Mouse (Mus musculus): ENCODE results near the gene Wls. TPM values are rescaled to one million over a fixed set of nuclear protein-coding genes. Genes with fewer than 3 reads are reported as not detected.

The Wls gene
- polyA plus RNA-seq, 1 experiment, result 6.9 TPM

DNA sequence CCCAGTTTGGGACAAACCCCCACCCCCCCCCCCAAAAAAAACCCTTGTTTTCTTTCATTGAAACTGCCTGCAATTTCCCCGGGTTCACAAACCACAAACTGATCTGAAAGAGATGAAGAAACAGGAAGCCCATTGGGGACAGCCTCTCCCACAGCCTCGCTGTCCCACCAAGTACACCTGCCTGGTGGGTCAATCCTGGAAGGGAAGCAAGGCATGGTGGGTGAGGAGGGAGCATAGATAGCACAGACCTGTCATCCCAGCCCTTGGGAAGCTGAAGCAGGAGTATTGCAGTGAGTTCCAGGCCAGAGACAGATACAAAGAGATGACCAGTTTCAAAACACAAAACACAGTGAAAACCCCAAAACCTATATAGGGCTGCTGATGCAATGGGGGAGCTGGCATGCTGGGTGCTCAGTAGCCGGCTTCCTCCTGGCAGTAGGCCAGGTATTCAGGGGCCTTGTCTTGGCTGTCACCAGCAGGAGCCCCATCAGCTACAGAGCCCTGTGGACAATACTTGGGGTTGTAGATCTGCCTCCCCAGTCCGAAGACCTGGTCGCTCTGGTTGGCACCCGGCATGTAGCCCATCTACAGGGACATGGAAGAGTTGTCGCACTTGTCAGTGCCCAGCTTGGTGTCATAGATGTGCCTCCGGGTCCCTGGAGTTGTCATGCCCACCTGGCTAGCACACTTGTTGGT, 51.7 kb downstream of the Wls start:
- Histone ChIP-seq H3K4me1 (peaks cover 12% of the 10 kb centered on the region), H3K27me3 (replicated peaks) (no peaks in the 10 kb centered on the region), H3K36me3 (replicated peaks; ENCODE audit: low read length) (peaks cover 7% of the 10 kb centered on the region), H3K9me3 (no peaks in the 10 kb centered on the region), H3K4me3 (replicated peaks) (no peak overlapping the region)
- TF ChIP-seq FLI1 (IDR thresholded peaks at IDR 0.05; ENCODE audit: low read length), result no peak
- no peak for TF ChIP-seq GATA1 (IDR thresholded peaks at IDR 0.05; ENCODE audit: borderline replicate concordance, low read length)

DNA sequence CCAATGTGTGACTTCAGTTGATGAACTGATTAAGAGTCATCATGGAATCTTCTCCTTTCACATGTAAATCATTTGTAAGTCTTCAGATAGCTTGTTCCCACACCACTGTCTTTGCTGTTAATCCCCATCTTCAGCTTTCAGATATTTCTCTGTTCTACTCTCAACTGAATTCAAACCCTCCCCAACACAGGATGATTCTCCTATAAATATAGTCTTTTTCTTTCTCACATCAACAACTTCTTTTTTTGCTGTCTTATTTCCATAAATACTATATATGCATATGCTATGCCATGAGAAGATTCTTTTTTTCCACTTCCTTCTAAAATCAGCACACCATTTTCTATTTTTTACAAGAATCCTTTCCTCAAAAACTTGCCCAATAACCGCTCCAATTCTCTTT, 67.9 kb downstream of the Wls start:
- Histone ChIP-seq H3K4me3 (replicated peaks) (no peak overlapping the region), H3K4me1 (no peaks in the 10 kb centered on the region), H3K9me3 (no peaks in the 10 kb centered on the region), H3K27me3 (replicated peaks) (no peaks in the 10 kb centered on the region), H3K36me3 (replicated peaks; ENCODE audit: low read length) (peaks cover 46% of the 10 kb centered on the region)
- no peak for TF ChIP-seq FLI1 (IDR thresholded peaks at IDR 0.05; ENCODE audit: low read length)
- TF ChIP-seq GATA1 (IDR thresholded peaks at IDR 0.05; ENCODE audit: borderline replicate concordance, low read length), result no peak

DNA sequence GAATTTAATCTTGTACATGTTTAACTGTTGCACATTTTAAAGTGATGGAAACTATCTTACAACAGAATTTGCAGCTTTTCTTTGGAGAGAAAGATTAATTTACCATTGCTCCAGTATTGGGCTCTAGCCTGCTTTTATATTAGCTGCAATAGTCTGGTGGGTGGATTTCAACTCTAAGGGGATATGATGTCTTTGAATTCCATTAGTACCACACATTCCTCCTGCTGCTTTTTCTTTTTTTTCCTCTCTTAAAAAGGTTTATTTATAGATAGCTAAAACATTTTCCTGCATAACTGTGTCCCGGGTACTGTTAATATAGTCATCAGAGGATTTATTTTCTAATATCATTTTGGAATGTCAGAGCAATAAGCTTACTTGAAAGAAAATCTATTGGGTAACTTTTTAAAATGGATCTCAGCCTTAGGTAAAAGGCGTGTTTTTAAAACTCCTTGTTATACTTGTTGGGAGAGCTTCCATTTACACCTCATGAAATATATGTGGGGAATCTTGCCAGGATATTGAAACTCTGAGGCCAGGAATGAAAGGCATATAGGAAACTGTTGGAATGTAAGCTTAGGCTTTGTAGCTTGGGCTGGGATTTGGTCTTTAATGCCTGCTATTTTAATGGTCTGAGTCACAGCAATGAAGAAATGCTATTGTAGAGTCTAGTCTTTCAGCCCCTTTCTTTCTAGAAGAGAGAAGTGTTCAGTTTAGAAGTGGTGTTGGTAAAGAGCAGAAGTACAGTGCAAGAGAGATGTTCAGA, 78.0 kb downstream of the Wls start:
- TF ChIP-seq GATA1 (IDR thresholded peaks at IDR 0.05; ENCODE audit: borderline replicate concordance, low read length) (no peak), FLI1 (IDR thresholded peaks at IDR 0.05; ENCODE audit: low read length) (no peak)
- Histone ChIP-seq H3K4me3 (replicated peaks) (no peak overlapping the region), H3K36me3 (replicated peaks; ENCODE audit: low read length) (peaks cover 66% of the 10 kb centered on the region), H3K9me3 (no peaks in the 10 kb centered on the region; the same call in 1 of the 2 replicates), H3K27me3 (replicated peaks) (no peaks in the 10 kb centered on the region), H3K4me1 (no peaks in the 10 kb centered on the region)

Other genes starting within 250 kb of the Wls start
- gene Rpe65, start 240.5 kb upstream of the Wls start, polyA plus RNA-seq (2012; ENCODE audit: insufficient read depth, low replicate concordance), result not detected in 2 replicates